ENCODE assay signal across 10 mouse cellular contexts in genomic region chr19:44067323-44068049, GRCm38 (mm10). TPM values are rescaled to one million over a fixed set of nuclear protein-coding genes. Genes with fewer than 3 reads are reported as not detected.
DNase-seq lines count a peak whose midpoint lies in the region; ATAC-seq and TF ChIP-seq lines count a peak whose summit lies in the region.
"Had no signal": no experiment of that assay in that cellular context is flagged by ENCODE, and none has a peak within 500 bp of the region (broad histone marks: within the 10 kb centered on the region; RNA-seq: fewer than 3 reads in every experiment).

No protein-coding gene starts in this region.

- H3K9ac ChIP-seq in hindbrain, embryonic 14.5 days = no peak overlapping the region
- no peak overlapping the region for H3K9ac ChIP-seq in hindbrain, embryonic 16.5 days (ENCODE audit: low read depth, low read length)
- peak overlapping the region; percentile 67 for H3K9ac ChIP-seq in CH12.LX (ENCODE audit: insufficient read depth, low read depth)
- no peak overlapping the region for H3K9ac ChIP-seq in midbrain, embryonic 14.5 days (replicated peaks; ENCODE audit: low read length)
- H3K9ac ChIP-seq: neural tube, embryonic 13.5 days had no signal

- TF ChIP-seq EP300 in CH12.LX (IDR thresholded peaks at IDR 0.05; ENCODE audit: low read length) = peak; percentile 93

- dilution Hi-C loops in CH12.LX (cut with MboI; ENCODE audit: extremely low pct_ligation_motif_present, extremely low pct_unique_long_range_greater_than_20kb, low sequenced_read_pairs) = no loop called here

- H3K27ac ChIP-seq in hindbrain, embryonic 14.5 days = no peak overlapping the region
- H3K27ac ChIP-seq in hindbrain, embryonic 16.5 days (ENCODE audit: low read depth, low read length) = no peak overlapping the region
- H3K27ac ChIP-seq in CH12.LX (ENCODE audit: insufficient read depth, low read depth) = peak overlapping the region; percentile 81
- H3K27ac ChIP-seq in midbrain, embryonic 14.5 days (replicated peaks; ENCODE audit: low read depth, low read length) = no peak overlapping the region
- H3K27ac ChIP-seq: neural tube, embryonic 13.5 days had no signal

- WGBS in hindbrain, embryonic 14.5 days = 85% methylated on average over 9 of the region's 9 CpGs
- 84% methylated on average over 9 of the region's 9 CpGs for WGBS in hindbrain, embryonic 16.5 days
- 88% methylated on average over 9 of the region's 9 CpGs for WGBS in midbrain, embryonic 14.5 days

- DNase-seq in hindbrain, embryonic 14.5 days (ENCODE audit: low spot score) = no peak
- DNase-seq in CH12.LX (ENCODE audit: extremely low read depth) (peak; percentile 72), MN1 (ENCODE audit: low spot score) (no peak)
- peak; percentile 72 for DNase-seq in kidney, adult 9 months
- DNase-seq in midbrain, embryonic 14.5 days = no peak
- DNase-seq in frontal cortex, postnatal 14 days (ENCODE audit: low spot score in 2 of 2) = no peak
- DNase-seq: heart, postnatal 10 days had no signal

- H3K4me1 ChIP-seq in hindbrain, embryonic 14.5 days (replicated peaks; ENCODE audit: control insufficient read depth, insufficient read depth, low read length) = peaks cover 10% of the 10 kb centered on the region
- peaks cover 13% of the 10 kb centered on the region for H3K4me1 ChIP-seq in hindbrain, embryonic 16.5 days (ENCODE audit: control insufficient read depth, insufficient read depth, low read depth, low read length)
- H3K4me1 ChIP-seq in CH12.LX (ENCODE audit: control insufficient read depth in 1 of 2, insufficient read depth in 2 of 2) = peaks cover 3 to 44% of the 10 kb centered on the region in 2 experiments; a peak in 3 of 4 replicates
- peaks cover 39% of the 10 kb centered on the region for H3K4me1 ChIP-seq in megakaryocyte, embryonic 14.5 days
- peaks cover 10% of the 10 kb centered on the region for H3K4me1 ChIP-seq in midbrain, embryonic 14.5 days (ENCODE audit: control insufficient read depth, insufficient read depth, low read length)

- no peak for TF ChIP-seq RAD21 in CH12.LX (IDR thresholded peaks at IDR 0.05; ENCODE audit: low read depth, low read length)

- H3K9me3 ChIP-seq in hindbrain, embryonic 14.5 days (ENCODE audit: control insufficient read depth, low read length) = no peaks in the 10 kb centered on the region
- H3K9me3 ChIP-seq in hindbrain, embryonic 16.5 days (ENCODE audit: control insufficient read depth, low read length) = no peaks in the 10 kb centered on the region
- no peaks in the 10 kb centered on the region for H3K9me3 ChIP-seq in CH12.LX (replicated peaks; ENCODE audit: low read length)
- no peaks in the 10 kb centered on the region for H3K9me3 ChIP-seq in megakaryocyte, embryonic 14.5 days
- no peaks in the 10 kb centered on the region for H3K9me3 ChIP-seq in midbrain, embryonic 14.5 days (ENCODE audit: control insufficient read depth, low read length)
- H3K9me3 ChIP-seq: neural tube, embryonic 13.5 days had no signal

- TF ChIP-seq POLR2A in CH12.LX (IDR thresholded peaks at IDR 0.05; ENCODE audit: low read depth, low read length) = no peak

- no peak for ATAC-seq in hindbrain, embryonic 14.5 days (ENCODE audit: low FRiP score)
- no peak for ATAC-seq in hindbrain, embryonic 16.5 days
- ATAC-seq in midbrain, embryonic 14.5 days (ENCODE audit: low FRiP score, low TSS enrichment) = no peak

- H3K79me2 ChIP-seq in CH12.LX (replicated peaks; ENCODE audit: control insufficient read depth, extremely low read depth, insufficient read depth, poor library complexity, severe bottlenecking) = peaks cover 8% of the 10 kb centered on the region

- peaks cover 9% of the 10 kb centered on the region for H3K36me3 ChIP-seq in hindbrain, embryonic 14.5 days (replicated peaks; ENCODE audit: control insufficient read depth, insufficient read depth)
- 0 out of 2 replicates have a peak, but pooled peaks cover 2% of the 10 kb centered on the region for H3K36me3 ChIP-seq in hindbrain, embryonic 16.5 days (ENCODE audit: control insufficient read depth, insufficient read depth, low read length)
- H3K36me3 ChIP-seq in CH12.LX (replicated peaks in 1 of 2; ENCODE audit: control insufficient read depth in 1 of 2, insufficient read depth in 1 of 2, low read length in 1 of 2) = peaks cover 9 to 37% of the 10 kb centered on the region in 2 experiments
- peaks cover 52% of the 10 kb centered on the region for H3K36me3 ChIP-seq in megakaryocyte, embryonic 14.5 days (replicated peaks; ENCODE audit: low read length)
- peaks cover 18% of the 10 kb centered on the region; the same call in 1 of the 2 replicates for H3K36me3 ChIP-seq in midbrain, embryonic 14.5 days (ENCODE audit: control insufficient read depth, insufficient read depth, low read length)

- no peak overlapping the region for H3K4me3 ChIP-seq in hindbrain, embryonic 14.5 days (replicated peaks; ENCODE audit: low read length)
- no peak overlapping the region for H3K4me3 ChIP-seq in hindbrain, embryonic 16.5 days (ENCODE audit: low read length)
- peak overlapping the region; percentile 56 to 84 (median 84) for H3K4me3 ChIP-seq in CH12.LX (replicated peaks in 1 of 3; ENCODE audit: low read depth in 2 of 3, low read length in 2 of 3, poor library complexity in 1 of 3)
- peak overlapping the region; percentile 3 for H3K4me3 ChIP-seq in megakaryocyte, embryonic 14.5 days (replicated peaks)
- H3K4me3 ChIP-seq in midbrain, embryonic 14.5 days (replicated peaks; ENCODE audit: low read depth, low read length) = no peak overlapping the region
- H3K4me3 ChIP-seq: neural tube, embryonic 13.5 days had no signal

- no peak for TF ChIP-seq CTCF in CH12.LX (conservative IDR thresholded peaks at IDR 0.05 in 1 of 2, IDR thresholded peaks at IDR 0.05 in 1 of 2; ENCODE audit: low read depth in 2 of 2, low read length in 2 of 2)

- in situ Hi-C loops in CH12.LX (cut with MboI; ENCODE audit: low pct_ligation_motif_present, low pct_unique_long_range_greater_than_20kb, low sequenced_read_pairs) = no loop called here

- 0 out of 2 replicates have a peak overlapping the region, but pooled peaks have one; percentile 73 for H3K4me2 ChIP-seq in hindbrain, embryonic 14.5 days (replicated peaks)
- no peak overlapping the region for H3K4me2 ChIP-seq in hindbrain, embryonic 16.5 days (ENCODE audit: low read length)
- peak overlapping the region; percentile 83 for H3K4me2 ChIP-seq in CH12.LX (ENCODE audit: insufficient read depth, low read depth, poor library complexity, severe bottlenecking)
- no peak overlapping the region for H3K4me2 ChIP-seq in midbrain, embryonic 14.5 days (ENCODE audit: low read length)

- no peaks in the 10 kb centered on the region for H3K27me3 ChIP-seq in hindbrain, embryonic 14.5 days (ENCODE audit: control insufficient read depth, insufficient read depth, low read length)
- H3K27me3 ChIP-seq in hindbrain, embryonic 16.5 days (replicated peaks; ENCODE audit: control insufficient read depth, insufficient read depth, low read length) = no peaks in the 10 kb centered on the region
- no peaks in the 10 kb centered on the region for H3K27me3 ChIP-seq in CH12.LX (replicated peaks)
- H3K27me3 ChIP-seq in megakaryocyte, embryonic 14.5 days (replicated peaks) = no peaks in the 10 kb centered on the region
- H3K27me3 ChIP-seq in midbrain, embryonic 14.5 days (ENCODE audit: control insufficient read depth, insufficient read depth, low read length) = no peaks in the 10 kb centered on the region
- H3K27me3 ChIP-seq: neural tube, embryonic 13.5 days had no signal

TF ChIP-seq in CH12.LX, 34 proteins besides CTCF, POLR2A, EP300 and RAD21 (continues in another document):
- TF ChIP-seq SIN3A (IDR thresholded peaks at IDR 0.05; ENCODE audit: low read length) = peak; percentile 97
- peak; percentile 68 for TF ChIP-seq TBP (conservative IDR thresholded peaks at IDR 0.05; ENCODE audit: low read depth, low read length)
- no peak for TF ChIP-seq NRF1 (IDR thresholded peaks at IDR 0.05; ENCODE audit: low read depth, low read length)
- peak; percentile 61 for TF ChIP-seq MXI1 (IDR thresholded peaks at IDR 0.05; ENCODE audit: low read depth, low read length)
- 0 out of 2 replicates have a peak, but pooled peaks have one; percentile 33 for TF ChIP-seq MYC (IDR thresholded peaks at IDR 0.05; ENCODE audit: low read depth, low read length)
- no peak for TF ChIP-seq KAT2A (IDR thresholded peaks at IDR 0.05; ENCODE audit: insufficient replicate concordance, low read length)
- TF ChIP-seq USF2 (conservative IDR thresholded peaks at IDR 0.05; ENCODE audit: low read depth, low read length) = no peak
- TF ChIP-seq ZKSCAN1 (IDR thresholded peaks at IDR 0.05; ENCODE audit: borderline replicate concordance, low read depth, low read length) = no peak
- peak; percentile 89 for TF ChIP-seq BHLHE40 (IDR thresholded peaks at IDR 0.05; ENCODE audit: low read depth, low read length)

RNA-seq across cellular contexts. Expression of gene Erlin1, which starts 2.1 kb away (rescaled TPM):
- polyA plus RNA-seq in hindbrain, embryonic 14.5 days (2014; fragmentation: Nextera tagmentation; extraction: Ambion mirVana) = 17.1 and 17.8 TPM in 2 replicates
- polyA plus RNA-seq in hindbrain, embryonic 16.5 days (2015; fragmentation: Nextera tagmentation; extraction: Ambion mirVana) = 21.7 and 23.3 TPM in 2 replicates
- 9.3 and 9.7 TPM in 2 replicates for total RNA-seq in CH12.LX (2012; rRNA removed)
- 26.6 TPM in 2 replicates for total RNA-seq in CH12.LX (2014; rRNA removed)
- 22.7 and 25.9 TPM in 2 replicates for polyA plus RNA-seq in CH12.LX (2012; ENCODE audit: insufficient read length, low read depth)
- 2.2 TPM in 1 of 2 replicates, not detected in the other for polyA plus RNA-seq in megakaryocyte, embryonic 14.5 days (2012; ENCODE audit: insufficient read depth, low replicate concordance)
- 15.1 and 16.3 TPM in 2 replicates for polyA plus RNA-seq in midbrain, embryonic 14.5 days (2014; fragmentation: Nextera tagmentation; extraction: Ambion mirVana)

RNA-seq across cellular contexts. Expression of gene Cyp2c23, which starts 38.5 kb away (rescaled TPM):
- not detected in 2 replicates for polyA plus RNA-seq in hindbrain, embryonic 14.5 days (2014; fragmentation: Nextera tagmentation; extraction: Ambion mirVana)
- 0.07 TPM in 1 of 2 replicates, not detected in the other for polyA plus RNA-seq in hindbrain, embryonic 16.5 days (2015; fragmentation: Nextera tagmentation; extraction: Ambion mirVana)
- total RNA-seq in CH12.LX (2012; rRNA removed) = not detected in 2 replicates
- 0.13 TPM in 1 of 2 replicates, not detected in the other for total RNA-seq in CH12.LX (2014; rRNA removed)
- 0.11 and 0.12 TPM in 2 replicates for polyA plus RNA-seq in CH12.LX (2012; ENCODE audit: insufficient read length, low read depth)
- not detected in 2 replicates for polyA plus RNA-seq in megakaryocyte, embryonic 14.5 days (2012; ENCODE audit: insufficient read depth, low replicate concordance)
- not detected in 2 replicates for polyA plus RNA-seq in midbrain, embryonic 14.5 days (2014; fragmentation: Nextera tagmentation; extraction: Ambion mirVana)
- polyA plus RNA-seq: neural tube, embryonic 13.5 days had no signal

RNA-seq across cellular contexts. Expression of gene Chuk, which starts 39.8 kb away (rescaled TPM):
- 48.3 and 52.5 TPM in 2 replicates for polyA plus RNA-seq in hindbrain, embryonic 14.5 days (2014; fragmentation: Nextera tagmentation; extraction: Ambion mirVana)
- polyA plus RNA-seq in hindbrain, embryonic 16.5 days (2015; fragmentation: Nextera tagmentation; extraction: Ambion mirVana) = 54.3 and 57.0 TPM in 2 replicates
- total RNA-seq in CH12.LX (2012; rRNA removed) = 36.4 and 36.9 TPM in 2 replicates
- 82.4 and 102 TPM in 2 replicates for total RNA-seq in CH12.LX (2014; rRNA removed)
- 40.6 and 42.7 TPM in 2 replicates for polyA plus RNA-seq in CH12.LX (2012; ENCODE audit: insufficient read length, low read depth)
- polyA plus RNA-seq in megakaryocyte, embryonic 14.5 days (2012; ENCODE audit: insufficient read depth, low replicate concordance) = 4.1 and 4.9 TPM in 2 replicates
- 59.2 and 60.1 TPM in 2 replicates for polyA plus RNA-seq in midbrain, embryonic 14.5 days (2014; fragmentation: Nextera tagmentation; extraction: Ambion mirVana)

Comparison
In these comparisons a context has a peak if more than half of its experiments do, and no peak if none do; other contexts are left out.
1. H3K4me2 ChIP-seq: peak in hindbrain, embryonic 14.5 days (single experiment) and CH12.LX (single experiment); none in hindbrain, embryonic 16.5 days (single experiment) and midbrain, embryonic 14.5 days (single experiment).
2. DNase-seq: peak in CH12.LX (single experiment) and kidney, adult 9 months (single experiment); none in hindbrain, embryonic 14.5 days (single experiment), midbrain, embryonic 14.5 days (single experiment), MN1 (single experiment) and frontal cortex, postnatal 14 days (0 of 2).
3. H3K4me3 ChIP-seq: peak in CH12.LX (3 of 3) and megakaryocyte, embryonic 14.5 days (single experiment); none in hindbrain, embryonic 14.5 days (single experiment), hindbrain, embryonic 16.5 days (single experiment) and midbrain, embryonic 14.5 days (single experiment).